Mouse (Mus musculus) testis, adult 2 months (tissue): Measurements from ENCODE around the gene Tecr.

Experiments used
- CTCF ChIP-seq: fragments of 200-500 bp; IDR thresholded peaks from 2 replicates; pipeline ENCODE4 v1.5.1; 2012; ENCODE audit warnings: low read depth, mild to moderate bottlenecking, inconsistent platforms, low read length, moderate library complexity; ENCODE audit not compliant: control insufficient read depth, insufficient read depth, insufficient replicate concordance
- POLR2A ChIP-seq: fragments of 200-500 bp; IDR thresholded peaks from 2 replicates; pipeline ENCODE4 v1.6.1; 2012; ENCODE audit warnings: low read depth, mild to moderate bottlenecking, inconsistent platforms, low read length, moderate library complexity; ENCODE audit not compliant: control insufficient read depth

GRCm38 (mm10) chr8:83582226-83582625, 25.5 kb downstream of the Tecr start:
- TF ChIP-seq POLR2A (no peak), CTCF (no peak)
